Mouse (Mus musculus) E14TG2a.4 (cell line): ENCODE results near the gene Olfr481.

Experiments used
- CTCF ChIP-seq: conservative IDR thresholded peaks from 2 replicates; pipeline ENCODE4 v1.5.1; 2014; ENCODE audit warnings: low read length
- NANOG ChIP-seq: IDR thresholded peaks from 2 replicates; pipeline ENCODE4 v1.6.1; 2014; ENCODE audit warnings: borderline replicate concordance, low read length, mixed read lengths

- TF ChIP-seq CTCF: no peak
- TF ChIP-seq NANOG: peak; percentile 30; the same call in 1 of the 2 replicates
These were observed 41.0 kb downstream of the Olfr481 start for GRCm38 (mm10) chr7:108120681-108121080.
